Mouse (Mus musculus) urinary bladder, postnatal 36 days (tissue): ENCODE measurements around the gene Rfc2.
A peak's percentile ranks its signal among the peaks of the same experiment; 100 is the strongest.

Source experiments
- DNase-seq, 2 experiments: peaks; one replicate each; pipeline ENCODE4 v3.0.0; 2022; ENCODE audit warnings: low spot score in 2 of 2, mixed read lengths in 1 of 2

The Rfc2 gene

DNA sequence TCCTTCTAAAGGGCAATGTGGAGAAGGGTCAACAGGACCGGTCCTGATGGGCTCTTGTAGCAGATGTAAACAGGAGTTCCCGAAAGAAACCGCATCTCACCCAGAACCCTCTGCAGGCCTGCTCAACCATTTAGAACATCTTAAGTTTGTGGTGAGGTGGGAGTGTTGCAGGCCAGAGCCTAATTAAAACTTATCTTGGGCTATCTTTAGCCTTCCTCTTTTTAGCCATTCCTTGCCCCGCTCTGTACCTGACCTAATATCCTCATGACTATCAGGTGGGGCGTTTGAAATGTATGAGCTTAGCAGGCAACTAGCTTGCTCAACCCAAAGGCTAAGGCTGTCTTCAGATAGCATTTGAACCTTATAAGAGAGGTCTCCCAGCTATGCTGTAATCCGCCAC, 15.5 kb upstream of the Rfc2 start:
- DNase-seq: no peak

DNA sequence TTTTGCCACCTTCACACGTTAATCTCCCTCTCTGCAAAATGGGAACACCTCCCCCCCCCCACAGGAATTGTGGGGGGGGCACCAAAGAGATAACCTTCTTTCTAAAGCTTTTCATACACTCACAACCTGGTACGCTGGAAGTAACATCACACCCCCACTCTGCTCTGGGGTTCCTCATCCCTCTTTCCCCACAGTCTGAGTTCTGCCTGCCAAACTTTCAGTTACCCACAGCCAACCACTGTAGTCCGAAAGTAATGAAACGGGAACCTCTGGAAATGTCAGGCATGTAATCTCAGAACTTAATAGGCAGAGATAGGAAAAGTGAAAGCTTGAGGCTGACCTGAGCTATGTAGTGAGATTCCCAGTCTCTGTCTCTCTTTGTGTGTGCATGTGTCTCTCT, 13.7 kb upstream of the Rfc2 start:
- DNase-seq: no peak

DNA sequence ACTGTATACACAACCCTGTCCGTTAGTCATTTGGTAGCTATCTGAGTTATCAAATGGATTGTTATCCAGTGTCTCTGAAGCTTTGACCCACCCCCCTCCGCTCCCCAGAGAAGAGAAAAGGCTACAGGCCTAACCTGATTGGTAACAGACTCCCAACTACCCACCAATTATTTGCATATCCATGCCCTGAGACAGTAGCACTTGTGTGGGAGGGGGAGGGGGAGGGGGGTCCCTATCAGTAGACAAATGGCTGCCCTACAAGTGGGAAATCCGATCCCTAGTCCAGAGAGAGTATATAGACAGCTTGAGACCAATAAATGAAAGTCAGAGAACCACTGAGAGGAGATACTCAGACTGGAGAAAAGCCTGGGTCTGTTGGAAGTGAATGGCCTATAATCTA, 13.1 kb upstream of the Rfc2 start:
- no peak for DNase-seq

DNA sequence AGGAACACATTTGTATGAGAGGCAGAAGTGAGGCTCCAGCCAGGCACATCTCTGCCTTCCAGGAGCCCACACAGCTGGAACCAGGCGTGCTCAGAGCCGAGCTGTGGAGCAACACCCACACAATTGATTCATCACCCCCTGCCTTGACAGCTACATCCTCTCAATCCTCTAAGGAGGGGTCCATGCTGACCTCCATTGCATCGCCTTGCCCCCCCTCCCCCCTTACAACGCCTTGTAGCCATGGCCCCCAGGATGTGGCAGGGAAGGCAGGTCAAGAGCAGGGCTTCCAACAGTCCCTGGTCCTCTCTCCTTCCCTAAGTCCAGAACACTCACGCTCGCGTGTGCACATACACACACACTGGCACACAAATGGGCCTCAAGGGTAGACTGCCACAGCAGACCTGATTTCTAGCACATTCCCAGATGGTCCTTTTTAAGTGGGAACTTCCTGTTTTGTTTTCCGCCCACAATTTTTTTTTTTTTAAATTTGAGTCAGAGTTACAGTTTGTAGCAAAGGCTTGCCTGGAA, 12.1 kb upstream of the Rfc2 start:
- no peak for DNase-seq

DNA sequence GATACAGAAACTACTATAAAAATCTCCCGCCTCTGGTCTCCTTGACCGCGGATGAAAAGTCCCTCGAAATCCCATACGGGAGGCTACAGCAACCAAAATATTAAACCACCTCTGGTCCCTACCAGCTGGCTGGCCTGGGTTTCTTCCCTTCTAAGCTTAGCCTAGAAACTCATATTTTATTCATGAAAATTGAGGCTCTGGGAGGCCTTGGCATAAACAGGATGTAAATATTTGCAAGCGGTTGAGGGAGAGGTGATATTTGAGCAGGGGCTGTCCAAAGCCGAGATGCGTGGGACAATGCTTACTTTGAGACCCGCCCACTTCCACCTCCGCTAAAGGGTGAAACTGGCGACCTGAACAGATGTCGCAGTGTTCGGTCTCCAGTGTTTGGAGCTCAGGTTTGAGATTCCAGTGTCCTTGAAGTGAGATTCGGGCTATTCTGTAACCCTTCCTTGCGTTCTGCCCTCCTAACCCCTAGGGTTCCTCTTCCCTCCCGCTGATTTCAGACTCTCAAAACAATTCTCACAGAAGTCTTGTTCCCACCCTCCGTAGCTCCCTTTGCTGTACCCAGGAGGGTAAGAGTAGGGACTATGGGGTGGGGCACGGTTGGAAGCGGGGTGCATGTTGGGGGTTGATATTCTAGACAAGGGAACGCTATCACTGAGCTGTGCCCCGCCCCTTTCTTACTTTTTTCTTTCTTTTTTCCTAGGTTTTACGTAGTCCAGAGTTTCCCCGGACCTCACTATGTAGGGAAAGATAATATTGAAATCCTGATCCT, 9.2 kb upstream of the Rfc2 start:
- peak in 1 of 2 experiments; percentile 32 for DNase-seq

DNA sequence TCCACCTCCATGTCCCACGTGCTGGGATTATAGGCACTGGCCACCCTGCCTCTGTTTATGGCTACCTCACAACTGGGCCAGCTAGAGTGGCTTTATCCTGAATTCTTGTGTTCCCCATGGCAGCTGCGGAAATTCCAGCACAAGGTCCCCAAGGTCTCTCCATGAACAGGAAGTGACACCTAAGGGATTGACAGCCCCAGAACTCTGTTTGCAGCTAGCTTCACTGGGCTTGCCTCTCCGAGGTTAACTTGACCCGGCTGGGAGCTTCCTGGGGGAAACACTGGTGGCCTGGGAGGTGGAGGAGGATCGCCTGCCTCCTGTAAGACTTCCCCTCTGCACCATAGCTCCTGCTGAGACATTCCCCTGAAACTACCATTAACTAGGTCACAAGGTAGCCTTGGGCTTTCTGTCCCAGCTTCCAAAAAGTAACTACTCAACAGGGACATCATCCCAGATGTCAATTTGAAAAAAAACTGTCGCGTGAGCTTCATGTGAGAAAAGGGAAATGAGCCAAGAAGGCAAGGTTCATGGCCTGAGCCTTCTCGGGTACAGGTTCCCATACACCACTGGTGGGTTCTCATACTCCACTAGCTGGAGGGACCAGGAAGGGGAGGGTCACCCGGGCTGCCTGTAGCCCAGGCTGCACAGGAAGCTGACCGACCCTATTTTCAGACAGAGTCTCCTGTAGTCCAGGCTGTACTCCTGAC, 8.5 kb upstream of the Rfc2 start:
- no peak for DNase-seq

DNA sequence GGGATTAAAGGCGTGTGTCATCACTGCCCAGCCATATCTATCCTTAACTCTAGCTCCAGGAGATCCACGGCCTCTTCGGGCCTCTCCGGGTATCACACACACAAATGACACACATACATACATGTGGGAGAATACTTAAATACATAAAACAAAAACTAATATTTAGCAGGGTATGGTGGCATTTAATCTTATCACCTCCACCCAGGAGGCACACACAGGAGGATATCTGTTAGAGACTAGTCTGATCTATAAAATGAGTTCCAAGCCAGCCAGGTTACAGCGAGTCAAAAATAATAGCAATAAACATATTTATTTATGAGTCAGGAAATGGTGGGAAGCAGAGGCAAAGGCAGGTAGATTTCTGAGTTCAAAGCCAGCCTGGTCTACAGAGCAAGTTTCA, 5.3 kb upstream of the Rfc2 start:
- DNase-seq: no peak

DNA sequence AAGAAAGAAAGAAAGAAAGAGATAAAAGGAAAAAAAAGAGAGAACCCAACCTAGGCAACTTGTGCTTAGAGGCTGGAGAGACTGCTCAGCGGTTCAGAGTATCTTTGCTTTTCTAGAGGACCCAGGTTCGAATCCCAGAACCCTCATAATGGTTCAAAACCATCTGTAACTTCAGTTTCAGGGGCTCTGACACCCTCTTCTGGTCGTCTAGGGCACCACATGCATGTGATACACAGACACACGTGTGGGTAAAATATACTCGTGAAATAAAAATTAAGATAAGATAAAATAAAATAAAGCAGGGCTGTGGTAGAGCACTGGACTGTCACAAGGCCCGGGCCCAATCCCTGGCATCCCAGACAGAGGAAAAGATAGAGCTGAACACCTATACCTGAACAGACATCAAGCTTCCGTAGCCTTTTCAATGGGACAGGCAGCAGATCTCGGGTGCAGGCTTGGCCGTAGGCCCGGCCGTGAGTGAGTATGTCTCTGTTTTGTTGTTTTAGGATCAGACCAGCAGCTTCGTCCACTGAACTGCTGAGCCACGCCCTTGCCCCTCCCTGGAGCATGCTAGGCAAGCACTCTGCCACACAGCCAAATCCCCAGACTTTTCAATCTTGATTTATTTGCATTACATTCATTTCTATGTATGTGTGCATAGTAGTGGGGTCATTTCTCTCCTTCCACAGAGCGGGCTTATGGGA, 4.5 kb upstream of the Rfc2 start:
- peak in 1 of 2 experiments; percentile 30 for DNase-seq

DNA sequence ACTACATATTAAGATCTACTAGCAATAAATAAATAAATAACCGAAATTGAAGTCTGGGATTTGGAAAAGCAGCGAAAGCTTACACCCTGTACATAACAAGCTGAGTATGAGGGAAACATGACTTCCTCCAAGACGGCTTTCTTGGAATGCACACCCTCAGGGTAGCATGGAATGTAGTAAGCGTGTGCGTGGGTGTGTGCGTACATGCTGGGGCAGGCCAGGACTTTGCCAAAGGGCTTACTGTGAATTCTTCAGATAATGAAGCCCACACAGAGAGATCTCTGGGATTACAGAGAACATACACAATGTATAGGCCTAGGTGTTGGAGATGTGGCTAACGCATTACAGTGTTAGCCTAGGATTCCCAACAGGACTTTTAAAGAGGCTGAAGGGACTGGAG, 3.6 kb upstream of the Rfc2 start:
- no peak for DNase-seq

DNA sequence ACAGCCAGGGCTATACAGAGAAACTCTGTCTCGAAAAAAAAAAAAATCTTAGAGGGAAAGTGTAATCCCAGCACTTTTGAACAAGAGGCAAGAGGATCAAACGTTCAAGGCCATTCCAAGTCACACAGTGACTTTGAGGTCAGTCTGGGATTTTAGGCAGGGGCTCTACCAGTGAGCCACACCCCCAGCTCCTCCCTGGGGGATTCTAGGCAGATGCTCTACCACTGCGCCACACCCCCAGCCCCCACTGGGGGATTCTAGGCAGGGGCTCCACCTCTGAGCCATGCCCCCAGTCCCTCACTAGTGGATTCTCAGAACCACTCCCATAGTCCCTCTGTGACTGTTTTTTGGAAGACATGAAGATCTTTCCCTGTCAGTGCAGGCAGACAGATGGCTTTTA, 2.0 kb upstream of the Rfc2 start:
- no peak for DNase-seq

DNA sequence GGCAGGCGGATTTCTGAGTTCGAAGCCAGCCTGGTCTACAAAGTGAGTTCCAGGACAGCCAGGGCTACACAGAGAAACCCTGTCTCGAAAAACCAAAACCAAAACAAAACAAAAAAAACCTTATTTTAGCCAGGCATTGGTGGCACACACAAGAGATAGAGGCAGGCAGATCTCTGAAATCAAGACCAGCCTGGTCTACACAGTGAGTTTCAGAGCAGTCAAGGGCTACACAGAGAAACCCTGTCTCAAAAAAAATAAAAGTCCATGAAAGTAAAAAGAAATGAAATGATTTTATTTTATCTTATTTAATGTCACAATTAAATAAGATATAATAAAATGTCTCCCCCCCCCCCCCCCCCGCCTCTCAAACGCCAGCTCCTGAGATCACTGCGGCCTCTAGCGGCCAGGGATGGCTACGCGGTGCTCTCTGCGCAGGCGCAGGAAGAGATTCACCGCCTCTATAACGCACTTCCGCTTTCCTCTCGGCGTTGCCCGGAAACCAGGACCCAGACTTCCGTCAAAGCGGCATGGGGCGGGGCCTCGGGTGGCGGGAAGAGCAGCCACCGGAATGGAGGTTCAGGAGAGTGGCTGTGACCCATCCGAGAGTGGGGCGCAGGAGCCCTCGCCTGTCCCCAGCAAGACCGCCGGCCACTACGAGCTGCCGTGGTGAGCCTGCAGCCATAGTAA, 1.2 kb downstream of the Rfc2 start:
- DNase-seq: peak; percentile 93 to 97

DNA sequence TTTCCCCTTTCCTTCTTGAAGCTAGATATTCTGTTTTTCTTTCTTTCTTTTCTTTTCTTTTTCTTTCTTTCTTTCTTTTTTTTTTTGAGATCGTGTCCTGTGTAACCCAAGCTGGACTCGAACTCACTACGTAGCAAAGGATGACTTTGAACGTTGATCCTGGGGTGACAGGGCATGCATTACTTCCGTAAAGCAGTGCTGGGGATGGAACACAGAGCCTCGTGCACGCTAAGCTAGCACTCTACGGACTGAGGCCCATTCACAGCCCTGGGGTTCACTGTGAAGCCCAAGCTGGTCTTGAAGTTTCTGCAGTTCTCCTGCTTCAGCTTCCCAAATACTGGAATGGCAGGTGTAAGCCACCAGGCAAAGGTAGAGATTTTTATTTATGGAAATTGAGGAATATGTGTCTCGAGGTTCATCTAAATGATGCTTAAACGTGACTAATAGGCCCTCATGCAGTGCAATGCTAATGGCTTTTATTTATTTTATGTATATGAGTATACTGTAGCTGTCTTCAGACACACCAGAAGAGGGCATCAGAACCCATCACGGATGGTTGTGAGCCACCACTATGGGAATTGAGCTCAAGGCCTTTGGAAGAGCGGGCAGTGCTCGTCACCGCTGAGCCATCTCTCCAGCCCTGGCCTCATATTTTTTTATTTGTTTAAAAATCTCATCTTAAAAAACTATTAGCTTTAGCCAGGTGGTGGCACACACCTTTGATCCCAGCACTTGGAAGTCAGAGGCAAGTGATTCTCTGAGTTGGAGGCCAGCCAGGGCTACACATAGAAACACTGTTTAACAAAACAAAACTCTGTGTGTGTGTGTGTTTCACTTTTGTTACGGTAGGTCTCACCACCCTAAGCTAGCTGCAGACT, 2.1 kb downstream of the Rfc2 start:
- DNase-seq: no peak

DNA sequence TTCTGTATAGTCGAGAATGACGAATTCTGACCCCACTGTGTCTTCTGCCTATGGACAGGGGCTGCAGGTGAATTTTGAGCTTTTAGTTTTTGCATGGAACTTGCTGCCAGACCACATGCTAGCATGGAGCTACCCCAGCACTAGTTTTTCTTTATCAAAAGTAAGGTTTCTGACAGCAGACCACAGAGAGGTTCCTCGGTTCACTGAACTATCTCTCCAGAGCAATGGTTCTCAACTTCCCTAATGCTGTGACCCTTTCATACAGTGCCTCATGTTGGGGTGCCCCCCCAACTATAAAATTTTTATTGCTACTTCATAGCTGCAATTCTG, 2.7 kb downstream of the Rfc2 start:
- DNase-seq: no peak

DNA sequence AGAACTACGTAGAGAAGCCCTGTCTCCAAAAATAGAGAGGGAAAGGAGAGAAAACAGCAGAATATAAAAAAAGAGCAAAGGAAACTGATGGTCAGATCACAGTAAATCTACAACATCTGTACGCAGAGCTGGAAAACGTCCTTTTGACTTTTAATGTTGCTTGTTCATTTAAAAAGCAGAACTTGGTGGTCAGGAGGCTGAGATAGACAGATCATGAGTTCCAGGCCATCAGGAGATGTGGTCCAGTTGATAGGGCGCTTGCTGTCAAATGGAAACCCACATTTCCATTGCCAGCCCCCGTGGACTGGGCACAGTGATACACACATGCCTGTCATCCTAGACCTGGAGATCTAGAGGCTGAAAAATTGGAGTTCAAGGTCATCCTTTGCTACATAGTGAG, 3.6 kb downstream of the Rfc2 start:
- DNase-seq: no peak

DNA sequence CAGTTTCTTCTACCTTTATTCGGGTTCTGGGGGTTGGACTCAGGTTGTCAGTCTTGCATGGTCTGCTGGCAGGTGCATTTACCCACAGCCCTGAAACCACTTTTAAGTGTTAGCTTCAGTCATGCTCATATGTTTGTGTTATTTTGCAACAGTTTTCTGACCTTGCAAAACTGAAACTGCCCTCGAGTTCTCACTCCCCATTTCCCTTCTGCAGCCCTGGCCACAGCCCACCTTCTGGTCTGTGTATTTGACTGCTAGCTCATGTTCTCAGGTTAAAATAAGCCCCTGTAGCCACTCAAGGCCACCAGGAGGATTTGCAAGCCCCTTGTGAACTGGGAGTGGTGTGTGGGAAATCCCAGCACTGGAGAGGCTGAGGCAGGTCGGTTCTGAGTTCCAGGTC, 8.7 kb downstream of the Rfc2 start:
- no peak for DNase-seq

DNA sequence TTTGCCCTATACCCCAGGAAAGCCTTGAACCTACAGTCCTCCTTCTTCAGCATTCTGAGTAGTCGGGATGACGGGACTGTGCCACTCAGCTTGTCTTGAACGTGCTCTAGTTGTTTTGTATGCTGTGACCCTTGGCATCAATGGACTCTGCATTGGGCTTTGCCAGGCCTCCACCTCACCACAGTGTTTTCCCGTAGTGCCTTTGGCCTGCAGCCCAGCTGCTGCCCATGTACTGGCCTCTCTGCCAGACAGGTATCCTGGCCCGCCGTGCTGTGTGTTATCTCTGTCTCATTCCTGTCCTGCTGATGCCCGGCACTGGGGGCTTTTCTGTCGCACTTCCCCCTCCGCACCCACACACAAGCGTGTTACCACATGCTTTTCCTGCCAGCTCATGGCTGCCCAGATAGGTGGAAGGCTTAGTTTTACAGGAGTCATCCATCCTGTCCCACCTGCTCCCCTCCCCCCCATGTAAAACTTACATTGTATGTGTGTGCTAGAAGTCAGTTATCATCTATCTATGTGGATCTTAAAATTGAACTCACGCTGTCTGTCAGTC, 10.9 kb downstream of the Rfc2 start:
- DNase-seq: no peak

DNA sequence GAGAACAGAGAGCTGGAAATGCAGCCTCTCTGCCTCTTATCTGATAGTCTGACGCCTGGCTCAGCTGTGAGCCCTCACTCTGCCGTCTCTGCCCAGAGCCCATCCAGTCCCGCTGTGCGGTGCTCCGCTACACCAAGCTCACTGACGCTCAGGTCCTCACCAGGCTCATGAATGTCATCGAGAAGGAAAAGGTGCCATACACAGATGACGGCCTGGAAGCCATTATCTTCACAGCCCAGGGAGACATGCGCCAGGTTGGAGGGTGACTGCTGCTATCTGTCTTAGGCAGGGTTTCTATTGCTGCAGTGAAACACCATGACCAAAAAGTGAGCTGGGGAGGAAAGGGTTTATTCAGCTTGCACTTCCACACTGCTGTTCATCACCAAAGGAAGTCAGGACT, 11.9 kb downstream of the Rfc2 start:
- DNase-seq: no peak

DNA sequence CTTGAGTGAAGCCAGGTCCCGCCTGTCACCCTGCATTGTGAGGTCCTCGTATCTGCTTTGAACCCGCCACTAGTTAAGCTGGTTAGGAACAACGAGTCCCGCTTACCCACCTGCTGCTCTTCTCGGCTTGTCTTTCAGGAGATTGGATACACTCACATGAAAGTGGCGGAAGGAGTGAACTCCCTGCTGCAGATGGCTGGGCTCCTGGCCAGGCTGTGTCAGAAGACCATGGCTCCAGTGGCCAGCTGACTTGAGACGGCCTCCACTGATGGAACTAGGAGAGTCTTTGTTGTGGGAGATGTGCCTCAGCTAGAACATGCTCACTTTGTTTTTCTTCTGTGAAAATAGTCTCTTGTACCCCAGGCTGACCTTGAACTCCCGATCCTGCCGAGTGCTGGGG, 16.5 kb downstream of the Rfc2 start:
- no peak for DNase-seq

DNA sequence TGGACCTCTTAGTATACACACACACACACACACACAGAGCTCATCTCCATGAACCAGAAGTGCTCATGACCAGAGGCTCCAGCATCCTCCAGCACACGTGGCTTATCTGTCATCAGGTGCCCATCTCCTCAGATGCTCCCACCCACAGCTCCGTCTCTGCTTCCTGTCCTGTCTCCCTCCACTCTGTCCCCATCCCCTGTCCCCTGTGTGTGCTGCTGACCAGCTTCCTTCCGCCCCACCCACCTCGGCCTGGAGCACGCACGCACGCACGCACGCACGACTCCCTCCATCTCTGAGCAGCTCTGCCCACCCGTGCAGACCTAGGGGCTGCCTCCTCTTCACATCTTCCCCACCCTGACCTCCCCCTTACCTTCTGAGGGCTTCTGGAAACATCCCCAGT, 23.2 kb downstream of the Rfc2 start:
- DNase-seq: no peak

DNA sequence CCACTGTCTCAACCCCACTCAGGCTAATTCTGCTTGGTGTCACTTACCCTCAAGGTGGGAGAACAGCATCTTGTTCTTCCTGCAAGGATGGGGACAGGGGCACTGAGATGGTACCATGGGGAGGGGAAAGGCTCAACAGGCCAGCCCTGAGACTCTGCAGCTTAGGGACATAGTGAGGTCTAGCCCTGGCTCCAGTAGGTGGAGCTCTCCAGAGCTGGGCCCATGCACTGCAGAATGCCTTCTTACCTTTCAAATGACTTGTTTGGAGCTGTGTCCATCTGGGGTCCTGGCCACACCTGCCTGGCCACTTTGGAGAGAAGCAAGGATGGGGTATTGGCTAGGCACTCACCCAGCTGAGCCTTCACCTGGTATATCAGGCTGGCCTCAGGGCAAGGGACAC, 25.1 kb downstream of the Rfc2 start:
- DNase-seq: no peak

DNA sequence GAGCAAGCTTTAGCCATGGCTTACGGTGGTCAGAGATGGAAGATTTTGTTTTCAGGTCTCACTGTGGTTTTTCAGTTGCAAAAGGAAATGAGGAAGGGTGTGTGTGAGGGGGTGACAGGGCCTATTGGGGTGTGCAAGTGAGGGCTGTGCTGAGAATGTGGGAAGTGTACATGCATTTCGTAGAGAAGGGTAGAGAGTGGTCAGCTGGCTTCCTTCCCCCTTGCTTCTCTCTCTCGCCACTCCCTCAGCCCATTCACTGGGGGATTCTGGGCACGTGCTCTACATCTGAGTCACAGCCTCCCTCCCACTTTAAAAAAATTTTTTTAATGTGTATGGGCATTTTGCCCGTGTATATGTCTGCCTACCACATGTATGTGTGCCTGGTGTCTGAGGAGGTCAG, 26.0 kb downstream of the Rfc2 start:
- no peak for DNase-seq
